Mouse (Mus musculus): Measurements from ENCODE around the gene Sync. TPM values are rescaled to one million over a fixed set of nuclear protein-coding genes. Genes with fewer than 3 reads are reported as not detected.

The Sync gene
- polyA plus RNA-seq, 1 experiment: 15.0 TPM

GRCm38 (mm10) chr4:129354236-129354635 lies 66.8 kb downstream of the Sync start:
- H3K36me3 ChIP-seq (ENCODE audit: control insufficient read depth, insufficient read depth): peaks cover 5% of the 10 kb centered on the region
- H3K79me3 ChIP-seq (ENCODE audit: low read depth): no peaks in the 10 kb centered on the region
- no peaks in the 10 kb centered on the region for H3K27me3 ChIP-seq (ENCODE audit: control insufficient read depth, insufficient read depth, insufficient read length)
- no peak overlapping the region for H3K4me3 ChIP-seq (ENCODE audit: insufficient read depth, poor library complexity, severe bottlenecking)
- no peaks in the 10 kb centered on the region for H3K79me2 ChIP-seq (ENCODE audit: control insufficient read depth, insufficient read depth)
- H3ac ChIP-seq (ENCODE audit: control insufficient read depth, insufficient read length, low read depth): no peak overlapping the region
- no peak for TF ChIP-seq FOSL1 (IDR thresholded peaks at IDR 0.05; ENCODE audit: insufficient read depth, low read length, poor library complexity, severe bottlenecking)

GRCm38 (mm10) chr4:129357613-129358163 lies 70.3 kb downstream of the Sync start:
- H3K79me2 ChIP-seq (ENCODE audit: control insufficient read depth, insufficient read depth): no peaks in the 10 kb centered on the region
- H3ac ChIP-seq (ENCODE audit: control insufficient read depth, insufficient read length, low read depth): no peak overlapping the region
- no peaks in the 10 kb centered on the region for H3K27me3 ChIP-seq (ENCODE audit: control insufficient read depth, insufficient read depth, insufficient read length)
- no peak overlapping the region for H3K4me3 ChIP-seq (ENCODE audit: insufficient read depth, poor library complexity, severe bottlenecking)
- H3K79me3 ChIP-seq (ENCODE audit: low read depth): no peaks in the 10 kb centered on the region
- H3K36me3 ChIP-seq (ENCODE audit: control insufficient read depth, insufficient read depth): peaks cover 5% of the 10 kb centered on the region
- TF ChIP-seq FOSL1 (IDR thresholded peaks at IDR 0.05; ENCODE audit: insufficient read depth, low read length, poor library complexity, severe bottlenecking) (no peak), USF1 (IDR thresholded peaks at IDR 0.05; ENCODE audit: low read depth) (no peak), MAX (IDR thresholded peaks at IDR 0.05) (no peak), MYOG (IDR thresholded peaks at IDR 0.05; ENCODE audit: control insufficient read depth, extremely low read depth, insufficient read length) (no peak), CEBPB (IDR thresholded peaks at IDR 0.05; ENCODE audit: low read depth) (no peak), CTCF (IDR thresholded peaks at IDR 0.05; ENCODE audit: control insufficient read depth, insufficient read depth, insufficient read length) (no peak), MYOD1 (IDR thresholded peaks at IDR 0.05; ENCODE audit: control insufficient read depth, insufficient read length, low read depth) (no peak)

Small RNA genes within 50 kb of the gene (microRNA-seq; reads per million reads assigned to microRNA genes)
- not detected for gene Gm22994 (ENCODE audit: borderline microRNAs expressed)

Other genes with a start within 250 kb of the Sync start
- gene Rnf19b, start 229.3 kb upstream of the Sync start, polyA plus RNA-seq (2012; fragmentation: generic; extraction: Trizol): 53.5 TPM
- 0.18 TPM for gene Tmem54, start 182.1 kb upstream of the Sync start, polyA plus RNA-seq (2012; fragmentation: generic; extraction: Trizol)
- not detected for gene Hpca, start 165.6 kb upstream of the Sync start, polyA plus RNA-seq (2012; fragmentation: generic; extraction: Trizol)
- 0.14 TPM for gene Fndc5, start 150.6 kb upstream of the Sync start, polyA plus RNA-seq (2012; fragmentation: generic; extraction: Trizol)
- gene S100pbp, start 97.9 kb upstream of the Sync start, polyA plus RNA-seq (2012; fragmentation: generic; extraction: Trizol): 8.1 TPM
- gene Yars, start 97.9 kb upstream of the Sync start, polyA plus RNA-seq (2012; fragmentation: generic; extraction: Trizol): 105 TPM
- 30.1 TPM for gene C77080, start 26.2 kb upstream of the Sync start, polyA plus RNA-seq (2012; fragmentation: generic; extraction: Trizol)
- 195 TPM for gene Rbbp4, start 47.8 kb downstream of the Sync start, polyA plus RNA-seq (2012; fragmentation: generic; extraction: Trizol)
- gene Zbtb8os, start 48.1 kb downstream of the Sync start, polyA plus RNA-seq (2012; fragmentation: generic; extraction: Trizol): 31.2 TPM
- gene Zbtb8a, start 90.5 kb downstream of the Sync start, polyA plus RNA-seq (2012; fragmentation: generic; extraction: Trizol): 4.6 TPM
- not detected for gene Zbtb8b, start 153.2 kb downstream of the Sync start, polyA plus RNA-seq (2012; fragmentation: generic; extraction: Trizol)
- gene Bsdc1, start 174.0 kb downstream of the Sync start, polyA plus RNA-seq (2012; fragmentation: generic; extraction: Trizol): 11.8 TPM
- gene Tssk3, start 203.4 kb downstream of the Sync start, polyA plus RNA-seq (2012; fragmentation: generic; extraction: Trizol): not detected
- not detected for gene Fam229a, start 203.6 kb downstream of the Sync start, polyA plus RNA-seq (2012; fragmentation: generic; extraction: Trizol)
- 148 TPM for gene Marcksl1, start 226.0 kb downstream of the Sync start, polyA plus RNA-seq (2012; fragmentation: generic; extraction: Trizol)